Mouse (Mus musculus) limb, embryonic 12.5 days (tissue): ENCODE data around the gene Abi3bp. TPM values are rescaled to one million over a fixed set of nuclear protein-coding genes. Genes with fewer than 3 reads are reported as not detected.

ENCODE experiments used
- ATAC-seq: fragments of 200-750 bp; cut with Nextera tagmentation; 2 replicates; pipeline ENCODE4 v1.8.0; 2017; ENCODE audit warnings: low read depth, moderate TSS enrichment; ENCODE audit not compliant: insufficient number of reproducible peaks, insufficient read depth, low FRiP score, low TSS enrichment
- H3K27ac ChIP-seq: fragments of 300-500 bp; sonication (generic); 2 replicates; pipeline ENCODE4 v1.5.1; 2016; ENCODE audit warnings: mild to moderate bottlenecking, moderate library complexity
- H3K27me3 ChIP-seq: fragments of 300-500 bp; sonication (generic); 2 replicates; pipeline ENCODE4 v1.6.1; 2016; ENCODE audit warnings: mild to moderate bottlenecking, moderate library complexity
- H3K36me3 ChIP-seq: fragments of 300-500 bp; sonication (generic); 2 replicates; pipeline ENCODE4 v1.6.1; 2016; ENCODE audit warnings: mild to moderate bottlenecking, moderate library complexity
- H3K4me1 ChIP-seq: fragments of 300-500 bp; sonication (generic); replicated peaks from 2 replicates; pipeline ENCODE4 v1.6.1; 2016
- H3K4me2 ChIP-seq: fragments of 300-500 bp; sonication (generic); 2 replicates; pipeline ENCODE4 v1.6.1; 2016; ENCODE audit warnings: mild to moderate bottlenecking, moderate library complexity
- H3K4me3 ChIP-seq: fragments of 300-500 bp; sonication (generic); replicated peaks from 2 replicates; pipeline ENCODE4 v1.5.1; 2016; ENCODE audit warnings: mild to moderate bottlenecking
- H3K9ac ChIP-seq: fragments of 300-500 bp; sonication (generic); replicated peaks from 2 replicates; pipeline ENCODE4 v1.6.1; 2016; ENCODE audit warnings: mild to moderate bottlenecking, moderate library complexity
- H3K9me3 ChIP-seq: fragments of 300-500 bp; sonication (generic); 2 replicates; pipeline ENCODE4 v1.6.1; 2016; ENCODE audit warnings: mild to moderate bottlenecking, moderate library complexity
- WGBS: fragments of 180-500 bp; shearing (Covaris S2); methylation state at CpG from one replicate; pipeline ENCODE4 v1.1.7; 2016; 5-methylcytosine and 5-hydroxymethylcytosine counted together
- polyA plus RNA-seq: library from polyadenylated mRNA; unstranded; fragments of >200 nt; fragmentation: Nextera tagmentation; extraction: Ambion mirVana; gene quantifications from 2 replicates; pipeline ENCODE4 v1.2.1, GENCODE M21; 2016

Gene Abi3bp
- polyA plus RNA-seq, 1 experiment from 2014 or later = 0.97 TPM

DNA sequence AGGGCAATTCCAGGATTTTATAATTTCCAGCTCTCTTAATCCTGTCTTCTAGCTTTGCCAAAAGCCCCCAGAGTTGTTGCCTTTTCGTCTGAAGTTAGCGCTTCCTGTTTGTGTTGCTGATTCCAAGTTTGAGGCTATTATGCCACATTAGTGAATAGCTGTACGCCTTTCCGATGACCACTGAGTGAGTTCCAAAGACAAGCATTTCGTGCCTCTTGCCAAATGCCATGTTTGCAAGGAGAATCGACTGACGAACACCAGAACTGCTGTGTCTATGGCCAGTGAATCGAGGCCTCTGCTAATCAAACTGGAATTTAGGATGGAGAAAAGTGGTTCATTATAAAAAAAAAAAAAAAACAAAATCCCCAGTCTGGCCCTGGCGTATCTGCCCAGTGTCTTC is 40.3 kb downstream of the Abi3bp start:
- Histone ChIP-seq H3K27me3 (no peaks in the 10 kb centered on the region), H3K9me3 (no peaks in the 10 kb centered on the region), H3K4me3 (no peak overlapping the region), H3K4me2 (no peak overlapping the region), H3K9ac (no peak overlapping the region), H3K4me1 (no peaks in the 10 kb centered on the region), H3K27ac (no peak overlapping the region), H3K36me3 (no peaks in the 10 kb centered on the region)
- WGBS = 90% methylated on average over 9 of the region's 9 CpGs
- no peak for ATAC-seq

DNA sequence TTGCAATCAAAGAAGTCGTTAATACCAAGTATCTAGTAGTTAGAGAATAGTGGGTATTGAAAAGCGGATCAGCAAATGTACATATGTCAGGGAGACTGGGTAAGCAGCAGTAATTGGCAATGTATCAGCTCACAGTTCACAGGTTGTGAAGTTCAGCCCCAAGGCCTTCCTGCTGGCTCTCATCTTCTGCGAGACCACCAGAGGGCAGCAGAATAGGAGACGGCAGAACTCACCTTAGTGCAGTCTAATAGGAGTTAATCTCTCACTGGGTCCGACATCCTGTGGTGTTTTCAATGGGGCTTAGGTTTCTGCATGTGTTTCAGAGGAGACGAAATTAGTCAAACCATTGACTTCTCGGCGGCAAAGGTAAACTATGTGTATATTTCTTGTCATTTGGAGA is 46.7 kb downstream of the Abi3bp start:
- no peak for ATAC-seq
- no peaks in the 10 kb centered on the region for H3K9me3 ChIP-seq
- H3K36me3 ChIP-seq = no peaks in the 10 kb centered on the region
- no peak overlapping the region for H3K4me3 ChIP-seq
- H3K27me3 ChIP-seq = no peaks in the 10 kb centered on the region
- no peaks in the 10 kb centered on the region for H3K4me1 ChIP-seq
- 42% methylated on average over 8 of the region's 8 CpGs for WGBS
- no peak overlapping the region for H3K27ac ChIP-seq
- H3K9ac ChIP-seq = no peak overlapping the region
- no peak overlapping the region for H3K4me2 ChIP-seq

DNA sequence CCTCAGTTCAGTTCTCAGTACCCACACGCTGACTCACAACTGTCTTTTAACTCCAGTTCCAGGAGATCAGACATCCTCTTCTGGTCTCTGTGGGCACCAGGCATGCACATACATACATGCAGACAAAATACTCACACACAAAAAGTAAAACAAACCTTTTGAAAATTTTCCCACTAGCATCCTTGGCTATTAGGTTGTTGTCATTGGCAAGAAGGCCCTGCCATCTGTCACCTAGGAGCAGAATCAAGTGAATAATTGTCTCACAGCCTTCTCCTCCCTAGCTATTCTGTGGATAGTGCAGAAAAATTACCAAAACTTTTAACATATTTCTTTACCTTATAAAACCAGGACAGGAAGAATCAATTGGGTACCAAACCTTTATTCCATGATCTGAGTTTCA is 48.8 kb downstream of the Abi3bp start:
- H3K36me3 ChIP-seq = no peaks in the 10 kb centered on the region
- WGBS = 96% methylated on average over 1 of the region's 1 CpGs
- no peak overlapping the region for H3K27ac ChIP-seq
- no peaks in the 10 kb centered on the region for H3K4me1 ChIP-seq
- no peaks in the 10 kb centered on the region for H3K9me3 ChIP-seq
- no peaks in the 10 kb centered on the region for H3K27me3 ChIP-seq
- H3K9ac ChIP-seq = no peak overlapping the region
- H3K4me2 ChIP-seq = no peak overlapping the region
- no peak for ATAC-seq
- no peak overlapping the region for H3K4me3 ChIP-seq

DNA sequence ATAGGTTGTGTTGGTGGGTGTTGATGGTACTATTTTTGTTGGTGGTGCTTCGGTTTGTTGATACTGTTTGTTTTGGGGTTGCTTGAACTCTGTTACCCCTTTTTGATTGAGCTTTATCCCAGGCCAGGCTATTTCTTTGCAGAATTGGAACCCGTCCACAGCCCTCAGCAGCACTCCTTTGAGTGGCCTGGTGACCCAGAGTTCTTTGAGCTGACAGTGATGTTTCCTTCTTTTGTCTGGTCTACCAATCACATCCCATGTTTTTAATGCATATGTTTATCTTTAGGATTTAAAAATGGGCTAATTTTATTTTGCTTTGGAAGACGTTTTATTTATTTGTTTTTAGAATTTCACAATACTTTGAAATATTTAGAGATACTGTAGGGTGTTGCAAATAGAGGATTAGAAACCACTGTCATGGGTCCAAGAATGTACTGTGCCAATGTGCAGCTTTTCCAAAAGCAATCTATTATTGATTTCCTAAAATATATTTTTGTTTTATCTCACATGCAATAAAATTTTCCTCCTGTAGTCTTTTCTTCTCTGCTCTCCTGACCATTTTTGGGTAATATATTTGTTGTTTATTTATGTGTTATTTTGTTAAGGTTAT is 50.5 kb downstream of the Abi3bp start:
- Histone ChIP-seq H3K4me3 (no peak overlapping the region), H3K4me1 (no peaks in the 10 kb centered on the region), H3K27ac (no peak overlapping the region), H3K27me3 (no peaks in the 10 kb centered on the region), H3K9ac (no peak overlapping the region), H3K9me3 (no peaks in the 10 kb centered on the region), H3K36me3 (no peaks in the 10 kb centered on the region), H3K4me2 (no peak overlapping the region)
- whole genome bisulfite sequencing = 80% methylated on average over 3 of the region's 3 CpGs
- ATAC-seq = no peak

DNA sequence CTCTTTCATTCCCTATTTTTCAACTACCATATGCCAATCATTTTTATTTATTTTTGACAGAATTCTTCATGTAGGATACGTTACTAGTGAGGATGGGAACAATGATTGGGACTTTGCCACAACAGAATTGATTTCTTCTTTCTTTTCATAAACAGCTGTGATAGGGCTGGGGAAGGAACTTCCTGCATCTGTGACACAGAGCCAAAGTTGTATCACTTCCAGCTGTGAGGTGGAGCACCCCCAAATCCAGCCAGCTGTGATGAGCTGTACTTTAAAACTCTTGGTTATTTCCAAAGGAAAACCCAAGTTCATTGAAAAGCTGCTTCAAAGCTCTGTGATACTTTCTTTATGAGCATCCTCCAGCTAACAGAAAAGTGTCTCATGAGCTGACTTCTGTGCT is 101.9 kb downstream of the Abi3bp start:
- Histone ChIP-seq H3K27me3 (no peaks in the 10 kb centered on the region), H3K9me3 (no peaks in the 10 kb centered on the region), H3K4me1 (no peaks in the 10 kb centered on the region), H3K27ac (no peak overlapping the region), H3K4me2 (no peak overlapping the region), H3K36me3 (no peaks in the 10 kb centered on the region), H3K9ac (no peak overlapping the region), H3K4me3 (no peak overlapping the region)
- ATAC-seq = no peak
- WGBS = 76% methylated on average over 1 of the region's 1 CpGs

DNA sequence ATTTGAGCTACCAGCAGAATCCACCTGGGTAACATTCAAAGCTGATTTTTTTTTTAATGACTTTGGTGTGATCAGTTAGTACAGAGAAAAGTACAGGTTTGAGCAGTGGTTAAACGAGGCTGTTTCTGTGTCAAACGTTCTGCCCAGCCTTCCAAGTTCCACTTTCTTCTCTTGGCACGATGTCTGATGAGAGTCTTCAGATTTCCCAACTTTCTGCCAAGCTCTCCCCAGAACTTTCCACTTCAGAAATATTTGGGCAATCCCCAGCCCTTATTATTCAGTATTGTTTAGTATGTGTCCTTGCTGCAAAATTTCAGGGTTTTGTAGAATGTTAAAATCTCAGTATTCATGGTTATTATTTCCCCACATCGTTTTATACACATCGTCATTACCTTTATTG is 115.9 kb downstream of the Abi3bp start:
- H3K9ac ChIP-seq = no peak overlapping the region
- no peaks in the 10 kb centered on the region for H3K36me3 ChIP-seq
- H3K4me1 ChIP-seq = no peaks in the 10 kb centered on the region
- 83% methylated on average over 5 of the region's 5 CpGs for WGBS
- H3K4me3 ChIP-seq = no peak overlapping the region
- no peak overlapping the region for H3K4me2 ChIP-seq
- no peaks in the 10 kb centered on the region for H3K27me3 ChIP-seq
- no peak for ATAC-seq
- H3K27ac ChIP-seq = no peak overlapping the region
- no peaks in the 10 kb centered on the region for H3K9me3 ChIP-seq

DNA sequence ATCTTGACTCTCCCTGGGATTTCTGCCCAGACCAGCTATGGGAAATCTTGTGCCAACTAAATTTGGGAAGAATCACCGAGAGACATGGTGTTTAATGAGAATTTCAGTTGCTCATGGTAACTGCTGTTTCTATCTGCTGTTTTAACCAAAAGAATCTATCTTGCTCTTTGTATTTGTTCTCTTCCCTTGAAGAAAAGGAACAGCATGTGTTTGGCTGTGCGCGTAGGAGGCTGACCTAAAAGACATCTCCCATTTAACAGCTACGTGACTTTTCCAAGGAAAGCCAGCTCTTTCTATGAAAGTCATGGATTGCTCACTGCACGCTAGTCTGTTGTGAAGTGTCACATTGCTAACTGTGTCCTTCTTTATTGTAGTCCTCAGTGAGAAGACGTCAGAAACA is 117.2 kb downstream of the Abi3bp start:
- ATAC-seq = no peak
- H3K36me3 ChIP-seq = no peaks in the 10 kb centered on the region
- H3K27me3 ChIP-seq = no peaks in the 10 kb centered on the region
- no peaks in the 10 kb centered on the region for H3K9me3 ChIP-seq
- no peaks in the 10 kb centered on the region for H3K4me1 ChIP-seq
- no peak overlapping the region for H3K4me3 ChIP-seq
- no peak overlapping the region for H3K4me2 ChIP-seq
- no peak overlapping the region for H3K27ac ChIP-seq
- no peak overlapping the region for H3K9ac ChIP-seq
- 89% methylated on average over 6 of the region's 6 CpGs for WGBS

DNA sequence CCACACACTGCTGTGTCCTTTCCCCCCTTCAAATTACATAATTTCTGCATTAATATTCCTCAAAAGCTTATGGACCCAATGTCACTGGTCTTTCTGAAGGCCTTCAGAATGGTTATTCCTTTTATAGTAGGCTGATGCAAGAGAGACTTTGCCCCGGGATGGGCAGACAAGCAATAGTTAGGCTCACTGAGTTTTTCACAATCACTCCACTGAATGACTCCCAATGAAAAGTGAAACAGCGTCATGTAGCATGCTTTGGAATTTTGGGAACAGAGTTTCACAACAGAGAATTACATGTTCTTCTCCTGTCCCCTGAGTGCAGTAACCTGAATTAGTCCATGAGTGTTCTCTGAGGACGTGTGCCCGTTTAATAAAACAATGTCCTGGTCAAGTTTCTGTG is 120.7 kb downstream of the Abi3bp start:
- Histone ChIP-seq H3K27me3 (no peaks in the 10 kb centered on the region), H3K4me1 (no peaks in the 10 kb centered on the region), H3K9me3 (no peaks in the 10 kb centered on the region), H3K27ac (no peak overlapping the region), H3K36me3 (no peaks in the 10 kb centered on the region), H3K9ac (no peak overlapping the region), H3K4me2 (no peak overlapping the region), H3K4me3 (no peak overlapping the region)
- ATAC-seq = no peak
- 89% methylated on average over 4 of the region's 4 CpGs for WGBS

DNA sequence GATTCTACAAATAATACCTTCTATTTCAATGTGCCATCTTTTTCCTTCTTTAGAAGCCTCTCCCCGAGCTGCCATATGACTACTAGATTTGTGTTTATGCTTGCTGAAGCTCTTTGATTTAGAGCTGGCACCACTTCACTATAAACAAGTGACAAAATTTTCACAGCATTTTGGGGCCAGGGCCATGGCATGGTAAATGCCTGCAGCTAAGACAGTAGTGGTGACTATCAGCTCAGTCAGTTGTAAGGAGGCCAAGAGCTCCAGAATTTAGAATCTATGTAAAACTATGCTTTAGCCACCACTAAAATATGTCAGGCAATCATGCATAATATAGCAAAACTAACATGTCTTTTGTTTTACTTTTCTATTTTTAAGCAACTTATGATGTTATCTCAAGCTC is 124.7 kb downstream of the Abi3bp start:
- H3K27me3 ChIP-seq = no peaks in the 10 kb centered on the region
- H3K9ac ChIP-seq = no peak overlapping the region
- ATAC-seq = no peak
- H3K4me1 ChIP-seq = no peaks in the 10 kb centered on the region
- H3K27ac ChIP-seq = no peak overlapping the region
- no peaks in the 10 kb centered on the region for H3K9me3 ChIP-seq
- H3K4me2 ChIP-seq = no peak overlapping the region
- no peak overlapping the region for H3K4me3 ChIP-seq
- no peaks in the 10 kb centered on the region for H3K36me3 ChIP-seq
- 79% methylated on average over 1 of the region's 1 CpGs for WGBS

DNA sequence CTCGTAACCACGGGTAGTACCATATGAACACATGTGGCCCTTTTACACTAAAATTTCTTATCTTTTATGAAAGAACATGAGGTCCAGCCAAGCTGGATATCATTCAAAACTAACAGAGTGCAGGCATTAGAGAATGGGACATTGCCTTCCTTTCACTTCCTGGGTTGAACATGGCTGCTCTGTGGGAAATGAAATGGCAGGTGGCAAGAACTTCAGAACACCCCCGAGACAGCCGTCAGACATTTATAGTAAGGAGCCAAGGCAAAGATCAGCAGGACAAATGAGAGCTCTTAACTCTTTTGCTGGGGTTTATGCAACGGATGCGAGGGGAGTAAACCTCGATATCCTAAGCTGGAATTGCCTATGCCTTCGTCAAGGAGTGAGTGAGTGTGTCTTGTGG is 132.9 kb downstream of the Abi3bp start:
- H3K36me3 ChIP-seq = no peaks in the 10 kb centered on the region
- H3K9ac ChIP-seq = no peak overlapping the region
- WGBS = 72% methylated on average over 8 of the region's 8 CpGs
- no peak for ATAC-seq
- H3K27me3 ChIP-seq = no peaks in the 10 kb centered on the region
- no peaks in the 10 kb centered on the region for H3K4me1 ChIP-seq
- no peaks in the 10 kb centered on the region for H3K9me3 ChIP-seq
- H3K4me3 ChIP-seq = no peak overlapping the region
- H3K4me2 ChIP-seq = no peak overlapping the region
- H3K27ac ChIP-seq = no peak overlapping the region

DNA sequence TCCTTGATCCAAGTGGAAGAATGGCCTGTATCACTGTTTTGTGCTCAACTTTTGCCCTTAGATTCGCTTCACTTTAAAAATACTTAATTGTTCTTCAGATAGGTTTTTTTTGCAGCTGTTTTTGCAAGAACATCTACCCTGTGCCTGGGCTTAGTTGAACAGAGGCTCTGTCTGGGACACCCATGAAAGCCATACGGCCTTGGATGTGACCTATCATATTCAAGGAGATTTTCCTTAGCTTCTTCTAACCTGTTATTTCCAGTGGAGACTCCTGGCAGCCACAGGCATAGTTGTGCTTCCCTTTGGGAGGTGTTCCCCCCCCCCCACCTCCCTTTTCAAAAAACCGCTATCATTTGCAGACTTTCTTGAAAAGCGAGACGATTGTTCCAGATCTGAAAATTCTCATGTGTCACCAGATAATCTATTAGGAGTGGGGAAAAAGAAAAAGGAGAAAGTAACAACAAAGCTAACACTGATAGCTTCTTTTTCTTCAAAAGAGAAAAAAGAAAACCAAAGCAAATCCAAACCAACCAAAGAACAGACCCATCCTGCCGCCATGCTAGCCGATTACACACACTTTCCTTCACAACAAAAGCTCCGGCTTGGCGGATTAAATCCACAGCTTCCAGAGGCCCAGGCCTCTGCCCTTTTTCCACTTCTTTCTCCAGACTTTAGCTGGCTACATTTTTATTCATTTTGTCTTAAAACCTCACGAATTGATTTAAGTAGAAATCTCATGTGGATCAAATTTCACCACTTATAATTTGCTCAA is 133.6 kb downstream of the Abi3bp start:
- H3K4me3 ChIP-seq = no peak overlapping the region
- WGBS = 83% methylated on average over 10 of the region's 10 CpGs
- H3K4me2 ChIP-seq = no peak overlapping the region
- H3K27me3 ChIP-seq = no peaks in the 10 kb centered on the region
- H3K9me3 ChIP-seq = no peaks in the 10 kb centered on the region
- no peak overlapping the region for H3K27ac ChIP-seq
- H3K36me3 ChIP-seq = no peaks in the 10 kb centered on the region
- H3K4me1 ChIP-seq = no peaks in the 10 kb centered on the region
- H3K9ac ChIP-seq = no peak overlapping the region
- no peak for ATAC-seq

DNA sequence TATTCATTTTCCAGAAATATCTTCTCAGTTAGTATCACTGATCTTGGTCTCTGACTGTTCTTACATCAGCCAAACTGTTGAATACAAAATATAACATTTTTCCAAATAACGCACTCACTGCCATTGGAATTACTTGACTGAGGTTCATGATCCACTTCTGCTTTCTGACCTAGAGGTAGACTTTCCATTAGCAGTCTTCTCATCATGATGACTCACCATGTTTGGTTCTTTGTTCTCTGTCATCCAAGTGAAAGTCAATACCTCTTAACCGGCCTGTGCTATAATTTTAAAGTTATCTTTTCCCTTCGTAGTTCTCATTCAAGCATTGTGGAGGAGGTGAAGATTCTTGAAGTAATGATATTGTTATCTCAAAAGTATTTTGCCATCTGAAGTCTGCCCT is 160.9 kb downstream of the Abi3bp start:
- 96% methylated on average over 3 of the region's 3 CpGs for WGBS
- no peak overlapping the region for H3K4me3 ChIP-seq
- H3K9me3 ChIP-seq = no peaks in the 10 kb centered on the region
- no peaks in the 10 kb centered on the region for H3K4me1 ChIP-seq
- no peak overlapping the region for H3K9ac ChIP-seq
- H3K4me2 ChIP-seq = no peak overlapping the region
- no peak overlapping the region for H3K27ac ChIP-seq
- no peaks in the 10 kb centered on the region for H3K27me3 ChIP-seq
- no peak for ATAC-seq
- H3K36me3 ChIP-seq = no peaks in the 10 kb centered on the region
